9 mouse cellular contexts compared by ENCODE assay signal in genomic region chr4:40953521-40953920, GRCm38 (mm10). TPM values are rescaled to one million over a fixed set of nuclear protein-coding genes. Genes with fewer than 3 reads are reported as not detected.
A peak's percentile ranks its signal among the peaks of the same experiment; 100 is the strongest.
DNase-seq lines count a peak whose midpoint lies in the region; ATAC-seq and TF ChIP-seq lines count a peak whose summit lies in the region.
"Had no signal": no experiment of that assay in that cellular context is flagged by ENCODE, and none has a peak within 500 bp of the region (broad histone marks: within the 10 kb centered on the region; RNA-seq: fewer than 3 reads in every experiment).

No protein-coding gene starts in this region.

- no peak for DNase-seq in heart, postnatal 0 days (ENCODE audit: low spot score)
- DNase-seq in heart, adult 11 months: no peak
- DNase-seq in c-Kit-positive CD71-positive TER-119-negative erythroid progenitor cells, embryonic 14.5 days (ENCODE audit: low read depth): peak; percentile 60
- peak; percentile 16 for DNase-seq in lung, postnatal 0 days (ENCODE audit: low spot score)
- DNase-seq in hindbrain, embryonic 11.5 days (ENCODE audit: low spot score): no peak
- no peak for DNase-seq in left cerebral cortex, postnatal 25 days (ENCODE audit: low spot score in 2 of 2)
- DNase-seq in urinary bladder, postnatal 36 days (ENCODE audit: low spot score in 2 of 2): no peak

- peak; percentile 36 for TF ChIP-seq CTCF in heart, postnatal 0 days (IDR thresholded peaks at IDR 0.05; ENCODE audit: low read depth)
- TF ChIP-seq CTCF in lung, postnatal 0 days (IDR thresholded peaks at IDR 0.05): peak; percentile 56

- no peak overlapping the region for H3K9ac ChIP-seq in heart, postnatal 0 days (replicated peaks; ENCODE audit: low read depth, low read length)
- H3K9ac ChIP-seq in lung, postnatal 0 days (replicated peaks; ENCODE audit: low read depth): no peak overlapping the region
- no peak overlapping the region for H3K9ac ChIP-seq in hindbrain, embryonic 11.5 days (ENCODE audit: low read depth, low read length)

- H3K4me3 ChIP-seq in heart, postnatal 0 days (ENCODE audit: low read depth, low read length): no peak overlapping the region
- H3K4me3 ChIP-seq in lung, postnatal 0 days (ENCODE audit: low read depth, low read length): no peak overlapping the region
- H3K4me3 ChIP-seq in hindbrain, embryonic 11.5 days (ENCODE audit: low read depth, low read length): no peak overlapping the region

- no peak for TF ChIP-seq EP300 in heart, postnatal 0 days (IDR thresholded peaks at IDR 0.05; ENCODE audit: low read depth)
- TF ChIP-seq EP300 in lung, postnatal 0 days (IDR thresholded peaks at IDR 0.05): no peak

- intact Hi-C loops in left cerebral cortex, postnatal 25 days (cut with DNase I): no loop called here

- ATAC-seq in heart, postnatal 0 days (ENCODE audit: insufficient read depth, low read depth): no peak
- ATAC-seq in CD4-positive, CD25-positive, alpha-beta regulatory T cell, adult 4 months: peak; percentile 29
- ATAC-seq in lung, postnatal 0 days: no peak
- no peak for ATAC-seq in hindbrain, embryonic 11.5 days (ENCODE audit: low FRiP score)

- H3K9me3 ChIP-seq in heart, postnatal 0 days (replicated peaks; ENCODE audit: control insufficient read depth, low read length): no peaks in the 10 kb centered on the region
- no peaks in the 10 kb centered on the region for H3K9me3 ChIP-seq in lung, postnatal 0 days (ENCODE audit: low read length)
- H3K9me3 ChIP-seq in hindbrain, embryonic 11.5 days (ENCODE audit: control insufficient read depth, low read length): no peaks in the 10 kb centered on the region

- H3K4me1 ChIP-seq in heart, postnatal 0 days (ENCODE audit: control insufficient read depth, insufficient read depth): peaks cover 5% of the 10 kb centered on the region; the same call in 1 of the 2 replicates
- H3K4me1 ChIP-seq in lung, postnatal 0 days (ENCODE audit: insufficient read depth, low read depth, low read length): peaks cover 5% of the 10 kb centered on the region; the same call in 1 of the 2 replicates
- no peaks in the 10 kb centered on the region for H3K4me1 ChIP-seq in hindbrain, embryonic 11.5 days (replicated peaks; ENCODE audit: control insufficient read depth, insufficient read depth, low read length)

- WGBS in heart, postnatal 0 days: 83% methylated on average over 1 of the region's 1 CpGs
- WGBS in lung, postnatal 0 days: 90% methylated on average over 1 of the region's 1 CpGs
- 89% methylated on average over 1 of the region's 1 CpGs for WGBS in hindbrain, embryonic 11.5 days

- H3K36me3 ChIP-seq in heart, postnatal 0 days (replicated peaks; ENCODE audit: control insufficient read depth, insufficient read depth, low read length): peaks cover 54% of the 10 kb centered on the region
- H3K36me3 ChIP-seq in lung, postnatal 0 days (ENCODE audit: insufficient read depth, low read length): peaks cover 38% of the 10 kb centered on the region
- H3K36me3 ChIP-seq in hindbrain, embryonic 11.5 days (ENCODE audit: control insufficient read depth, insufficient read depth, low read length): peaks cover 7% of the 10 kb centered on the region; the same call in 1 of the 2 replicates

- H3K4me2 ChIP-seq in heart, postnatal 0 days (ENCODE audit: low read depth, low read length): no peak overlapping the region
- no peak overlapping the region for H3K4me2 ChIP-seq in lung, postnatal 0 days (replicated peaks; ENCODE audit: low read depth, low read length)
- no peak overlapping the region for H3K4me2 ChIP-seq in hindbrain, embryonic 11.5 days (replicated peaks; ENCODE audit: low read depth, low read length)

- H3K27ac ChIP-seq in heart, postnatal 0 days (ENCODE audit: low read depth): no peak overlapping the region
- H3K27ac ChIP-seq in lung, postnatal 0 days (ENCODE audit: low read length): no peak overlapping the region
- H3K27ac ChIP-seq in hindbrain, embryonic 11.5 days (ENCODE audit: low read depth, low read length): no peak overlapping the region

- no peaks in the 10 kb centered on the region for H3K27me3 ChIP-seq in heart, postnatal 0 days (ENCODE audit: control insufficient read depth, insufficient read depth, low read length)
- no peaks in the 10 kb centered on the region for H3K27me3 ChIP-seq in lung, postnatal 0 days (replicated peaks; ENCODE audit: insufficient read depth, low read length)
- H3K27me3 ChIP-seq in hindbrain, embryonic 11.5 days (ENCODE audit: control insufficient read depth, insufficient read depth, low read length): no peaks in the 10 kb centered on the region

RNA-seq across cellular contexts. Expression of gene Chmp5, which starts 5.3 kb away (rescaled TPM):
- 17.7 and 26.8 TPM in 2 replicates for total RNA-seq in heart, postnatal 0 days (2014; rRNA removed; ENCODE audit: low replicate concordance)
- 72.3 and 77.3 TPM in 2 replicates for polyA plus RNA-seq in heart, postnatal 0 days (2015; fragmentation: Nextera tagmentation; extraction: Ambion mirVana)
- polyA plus RNA-seq in CD4-positive, CD25-positive, alpha-beta regulatory T cell, adult 4 months (2017; shearing (Covaris generic)): 100 to 1,000 TPM; 106 to 129 TPM
- 150 and 159 TPM in 2 replicates for polyA plus RNA-seq in lung, postnatal 0 days (2015; fragmentation: Nextera tagmentation; extraction: Ambion mirVana)
- polyA plus RNA-seq in hindbrain, embryonic 11.5 days (2014; fragmentation: Nextera tagmentation; extraction: Ambion mirVana): 173 and 178 TPM in 2 replicates
- total RNA-seq in left cerebral cortex, postnatal 25 days (2021): 10 to 100 TPM; 81.2 to 83.2 TPM

RNA-seq across cellular contexts. Expression of gene Bag1, which starts 5.4 kb away (rescaled TPM):
- total RNA-seq in heart, postnatal 0 days (2014; rRNA removed; ENCODE audit: low replicate concordance): 77.3 and 98.8 TPM in 2 replicates
- 213 and 222 TPM in 2 replicates for polyA plus RNA-seq in heart, postnatal 0 days (2015; fragmentation: Nextera tagmentation; extraction: Ambion mirVana)
- polyA plus RNA-seq in CD4-positive, CD25-positive, alpha-beta regulatory T cell, adult 4 months (2017; shearing (Covaris generic)): 10 to 100 TPM; 10.0 to 15.8 TPM
- 231 and 234 TPM in 2 replicates for polyA plus RNA-seq in lung, postnatal 0 days (2015; fragmentation: Nextera tagmentation; extraction: Ambion mirVana)
- polyA plus RNA-seq in hindbrain, embryonic 11.5 days (2014; fragmentation: Nextera tagmentation; extraction: Ambion mirVana): 259 and 262 TPM in 2 replicates
- 100 to 1,000 TPM; 172 to 178 TPM for total RNA-seq in left cerebral cortex, postnatal 25 days (2021)

RNA-seq across cellular contexts. Expression of gene Nfx1, which starts 17.2 kb away (rescaled TPM):
- total RNA-seq in heart, postnatal 0 days (2014; rRNA removed; ENCODE audit: low replicate concordance): 32.5 and 40.0 TPM in 2 replicates
- 27.2 and 27.6 TPM in 2 replicates for polyA plus RNA-seq in heart, postnatal 0 days (2015; fragmentation: Nextera tagmentation; extraction: Ambion mirVana)
- 100 to 1,000 TPM; 123 to 176 TPM for polyA plus RNA-seq in CD4-positive, CD25-positive, alpha-beta regulatory T cell, adult 4 months (2017; shearing (Covaris generic))
- polyA plus RNA-seq in lung, postnatal 0 days (2015; fragmentation: Nextera tagmentation; extraction: Ambion mirVana): 31.7 and 34.5 TPM in 2 replicates
- 95.7 and 105 TPM in 2 replicates for polyA plus RNA-seq in hindbrain, embryonic 11.5 days (2014; fragmentation: Nextera tagmentation; extraction: Ambion mirVana)
- total RNA-seq in left cerebral cortex, postnatal 25 days (2021): 10 to 100 TPM; 67.2 to 71.4 TPM

RNA-seq across cellular contexts. Expression of gene Spink4, which starts 33.7 kb away (rescaled TPM):
- 2.7 TPM in 1 of 2 replicates, not detected in the other for total RNA-seq in heart, postnatal 0 days (2014; rRNA removed; ENCODE audit: low replicate concordance)
- 7.7 and 7.8 TPM in 2 replicates for polyA plus RNA-seq in heart, postnatal 0 days (2015; fragmentation: Nextera tagmentation; extraction: Ambion mirVana)
- polyA plus RNA-seq in CD4-positive, CD25-positive, alpha-beta regulatory T cell, adult 4 months (2017; shearing (Covaris generic)): not detected
- polyA plus RNA-seq in lung, postnatal 0 days (2015; fragmentation: Nextera tagmentation; extraction: Ambion mirVana): 3.5 and 4.6 TPM in 2 replicates
- not detected in 2 replicates for polyA plus RNA-seq in hindbrain, embryonic 11.5 days (2014; fragmentation: Nextera tagmentation; extraction: Ambion mirVana)
- not detected for total RNA-seq in left cerebral cortex, postnatal 25 days (2021)
- total RNA-seq: gastrocnemius, adult 8-10 months had no signal

Comparison
In these comparisons a context has a peak if more than half of its experiments do, and no peak if none do; other contexts are left out.
1. DNase-seq: peak in c-Kit-positive CD71-positive TER-119-negative erythroid progenitor cells, embryonic 14.5 days (single experiment) and lung, postnatal 0 days (single experiment); none in heart, postnatal 0 days (single experiment), heart, adult 11 months (single experiment), hindbrain, embryonic 11.5 days (single experiment), left cerebral cortex, postnatal 25 days (0 of 2) and urinary bladder, postnatal 36 days (0 of 2).
2. RNA of gene Bag1, which starts 5.4 kb away (polyA plus RNA-seq): 259 to 262 TPM in hindbrain, embryonic 11.5 days, 231 to 234 TPM in lung, postnatal 0 days and 213 to 222 TPM in heart, postnatal 0 days; 10.0 to 15.8 TPM in CD4-positive, CD25-positive, alpha-beta regulatory T cell, adult 4 months; every median in the first group is over 10 times any median in the second.